Mouse (Mus musculus) ES-E14 (cell line): ENCODE data around the gene Spon1.

Source experiments
- CHD2 ChIP-seq: IDR thresholded peaks from 2 replicates; pipeline ENCODE4 v1.6.1; 2014; ENCODE audit warnings: mild to moderate bottlenecking, low read depth, low read length, inconsistent platforms
- HCFC1 ChIP-seq: IDR thresholded peaks from 2 replicates; pipeline ENCODE4 v1.6.1; 2012; ENCODE audit warnings: low read length, inconsistent platforms, borderline replicate concordance; ENCODE audit not compliant: insufficient read depth
- MAFK ChIP-seq: IDR thresholded peaks from 2 replicates; pipeline ENCODE4 v1.6.1; 2014; ENCODE audit warnings: mild to moderate bottlenecking, low read depth, low read length, inconsistent platforms; ENCODE audit not compliant: insufficient read depth
- ZNF384 ChIP-seq: IDR thresholded peaks from 2 replicates; pipeline ENCODE4 v1.6.1; 2012; ENCODE audit warnings: low read depth, low read length, inconsistent platforms

GRCm38 (mm10) chr7:113839431-113839830, 73.6 kb downstream of the Spon1 start:
- TF ChIP-seq HCFC1, result no peak
- no peak for TF ChIP-seq ZNF384
- TF ChIP-seq MAFK, result no peak
- TF ChIP-seq CHD2, result no peak
